Mouse (Mus musculus): ENCODE measurements around the gene Blmh.

GRCm38 (mm10) chr11:76879816-76880215 is 44.8 kb upstream of the Blmh start:
- TF ChIP-seq CTCF (IDR thresholded peaks at IDR 0.05; ENCODE audit: control insufficient read depth, insufficient read depth, insufficient read length) (no peak), MAX (IDR thresholded peaks at IDR 0.05) (no peak), USF1 (IDR thresholded peaks at IDR 0.05; ENCODE audit: low read depth) (no peak), MYOD1 (IDR thresholded peaks at IDR 0.05; ENCODE audit: control insufficient read depth, insufficient read length, low read depth) (no peak)

All from C2C12 (cell line).